Mouse (Mus musculus) gastrocnemius, adult 2 months (tissue): ENCODE measurements around the gene Lcn11. TPM values are rescaled to one million over a fixed set of nuclear protein-coding genes. Genes with fewer than 3 reads are reported as not detected.
"Not testable (repeated sequence)": the region's sequence is repeated elsewhere in the genome, so short reads cannot be mapped to it uniquely, and the experiment has no call there.

Experiments used
- DNase-seq: peaks from one replicate; pipeline ENCODE4 v3.0.0; 2022
- H3K27ac ChIP-seq: fragments of 200-600 bp; 2 replicates; pipeline ENCODE4 v1.8.1; 2022; ENCODE audit warnings: mild to moderate bottlenecking
- H3K4me3 ChIP-seq: fragments of 200-600 bp; 2 replicates; pipeline ENCODE4 v1.8.1; 2022; ENCODE audit warnings: mild to moderate bottlenecking, moderate library complexity
- CTCF ChIP-seq: fragments of 200-600 bp; IDR thresholded peaks from 2 replicates; pipeline ENCODE4 v1.8.1; 2022; ENCODE audit warnings: antibody characterized with exemption, mild to moderate bottlenecking, moderate library complexity
- intact Hi-C: fragments of 180-260 bp; cut with DNase I; formaldehyde crosslinking; loops from one replicate; pipeline ENCODE4 v1.15.1; 2025
- long read RNA-seq, 2 experiments: library from polyadenylated mRNA; stranded (forward); transcript quantifications; one replicate each; pipeline ENCODE4 v2.0.0; 2021
- total RNA-seq, 2 experiments: library from RNA; stranded (reverse); gene quantifications; 2 replicates each; pipeline ENCODE4 v1.2.3; 2021

Gene Lcn11
- total RNA-seq: not detected
- long read RNA-seq, experiment 1: 0 reads
- long read RNA-seq, experiment 2: 0 reads

GRCm38 (mm10) chr2:25776717-25777116, at the start of gene Lcn11:
Gene Lcn11, plus strand, starts transcription at chr2:25777017.
- Histone ChIP-seq H3K27ac (no peak within 1 kb of the TSS), H3K4me3 (no peak within 1 kb of the TSS)
- no peak for TF ChIP-seq CTCF
- intact Hi-C loops: no loop called here
- no peak for DNase-seq

DNA sequence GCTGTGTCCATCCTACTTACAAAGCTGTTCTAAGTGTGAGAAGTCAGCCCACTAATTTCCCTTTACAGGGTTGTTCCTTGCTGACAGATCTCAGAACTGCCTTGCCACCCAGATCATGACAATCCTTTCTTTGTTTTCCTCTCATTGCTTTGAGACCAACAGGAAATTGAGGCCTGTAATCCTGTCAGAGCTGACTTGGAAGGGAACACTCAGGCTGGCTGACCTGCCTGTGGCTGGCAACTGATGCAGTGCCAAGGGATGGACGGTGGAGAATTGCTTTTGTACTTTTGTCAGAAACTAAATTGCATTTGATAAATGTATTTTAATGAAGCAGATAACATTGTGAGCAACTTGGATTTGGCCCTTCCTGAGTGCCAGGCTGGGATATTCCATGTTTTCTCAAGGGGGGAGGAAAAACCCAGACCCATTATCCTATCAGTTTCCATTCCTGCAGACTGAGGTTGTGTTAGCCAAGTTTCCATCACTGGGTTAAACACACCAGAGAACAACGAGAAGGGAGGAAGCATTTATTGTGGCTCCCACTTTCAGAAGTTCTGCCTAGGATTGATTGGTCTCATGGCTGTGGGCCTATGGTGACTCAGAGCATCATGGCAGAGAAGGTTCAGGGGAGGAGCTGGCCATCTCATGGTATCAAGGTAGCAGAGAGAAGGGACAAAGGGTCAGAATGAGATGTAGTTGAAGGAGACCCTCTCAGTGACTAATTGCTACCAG, 43.5 kb upstream of the Lcn11 start:
- Histone ChIP-seq H3K4me3 (no peak overlapping the region), H3K27ac (no peak overlapping the region)
- DNase-seq: no peak
- intact Hi-C loops: no loop called here
- no peak for TF ChIP-seq CTCF

- intact Hi-C loops, DNase-seq, H3K27ac ChIP-seq, H3K4me3 ChIP-seq: not testable (repeated sequence)
Observed at GRCm38 (mm10) chr2:25736709-25737108, 40.1 kb upstream of the Lcn11 start, which contains the start of gene Obp2b. Gene Obp2b, plus strand, starts transcription at chr2:25737009.

DNA sequence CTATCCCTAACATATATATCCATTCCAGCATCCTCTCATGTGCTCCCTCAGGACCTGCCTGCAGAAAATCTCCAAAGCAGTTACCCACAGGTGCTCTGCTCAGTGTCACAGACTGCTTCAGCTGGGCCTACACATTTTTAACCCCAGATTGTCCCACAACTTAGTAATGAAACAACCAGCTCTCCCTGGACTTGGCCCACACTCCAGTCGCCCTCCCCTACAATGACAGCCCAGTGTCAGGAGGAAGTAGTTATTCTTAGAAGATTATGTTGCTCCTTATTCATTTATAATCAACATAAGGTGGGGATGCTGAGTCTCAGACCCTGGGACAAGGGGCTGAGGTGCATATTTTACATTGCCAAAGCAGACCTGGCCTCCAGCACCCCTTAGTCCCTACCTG, 35.1 kb upstream of the Lcn11 start:
- intact Hi-C loops: no loop called here
- H3K4me3 ChIP-seq: no peak overlapping the region

GRCm38 (mm10) chr2:25754201-25754600, 22.6 kb upstream of the Lcn11 start:
- H3K27ac ChIP-seq: no peak overlapping the region
- intact Hi-C loops: no loop called here
- no peak for TF ChIP-seq CTCF
- no peak overlapping the region for H3K4me3 ChIP-seq
- DNase-seq: no peak

More for the DNA sequence above, 35.1 kb upstream of the Lcn11 start:
- no peak overlapping the region for H3K27ac ChIP-seq
- no peak for TF ChIP-seq CTCF
- no peak for DNase-seq

DNA sequence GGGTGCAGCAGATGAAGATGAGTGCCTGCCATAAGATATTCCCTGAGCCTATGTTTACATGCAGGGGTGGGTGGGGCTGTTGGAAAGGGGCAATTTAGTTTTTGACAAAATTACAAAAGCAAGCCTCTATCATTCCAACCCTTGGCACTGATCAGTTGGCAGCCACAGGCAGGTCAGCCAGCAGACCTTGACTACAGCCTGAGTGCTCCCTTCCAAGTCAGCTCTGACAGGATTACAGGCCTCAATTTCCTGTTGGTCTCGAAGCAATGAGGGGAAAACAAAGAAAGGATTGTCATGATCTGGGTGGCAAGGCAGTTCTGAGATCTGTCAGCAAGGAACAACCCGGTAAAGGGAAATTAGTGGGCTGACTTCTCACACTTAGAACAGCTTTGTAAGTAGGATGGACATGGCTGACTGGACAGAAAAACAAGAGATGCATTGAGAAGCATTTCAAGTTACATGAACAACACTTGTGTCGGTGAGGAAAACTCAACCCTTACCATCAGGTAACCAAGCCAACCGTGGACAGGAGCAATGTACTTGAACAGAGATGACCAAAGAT, 18.7 kb upstream of the Lcn11 start:
- TF ChIP-seq CTCF: no peak
- no peak overlapping the region for H3K27ac ChIP-seq
- H3K4me3 ChIP-seq: no peak overlapping the region
- DNase-seq: no peak
- intact Hi-C loops: no loop called here

DNA sequence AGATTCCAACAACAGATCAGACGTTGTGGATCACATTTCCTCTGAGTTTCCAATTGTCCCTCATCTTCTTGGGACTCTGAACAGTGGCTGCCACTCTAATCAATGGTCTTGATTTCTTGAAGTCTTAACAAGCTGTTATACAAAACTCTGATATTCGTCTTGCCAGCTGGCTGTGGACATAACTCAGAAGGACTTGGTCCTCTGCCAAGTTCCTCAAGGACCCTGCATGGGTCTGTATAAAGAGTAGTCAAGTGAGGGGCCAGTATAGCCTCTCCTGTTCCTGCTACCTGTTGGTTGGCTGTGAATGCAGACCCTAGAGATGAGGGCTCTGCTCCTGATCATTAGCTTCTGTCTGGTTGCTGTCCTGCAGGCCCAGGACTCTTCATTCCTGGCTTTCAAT, 11.5 kb upstream of the Lcn11 start, which contains the start of gene Lcn3:
Gene Lcn3, plus strand, starts transcription at position 301 of the 400 bp plus-strand sequence.
- intact Hi-C loops: no loop called here
- no peak within 1 kb of the TSS for H3K27ac ChIP-seq
- H3K4me3 ChIP-seq: no peak within 1 kb of the TSS
- no peak for DNase-seq
- no peak for TF ChIP-seq CTCF

DNA sequence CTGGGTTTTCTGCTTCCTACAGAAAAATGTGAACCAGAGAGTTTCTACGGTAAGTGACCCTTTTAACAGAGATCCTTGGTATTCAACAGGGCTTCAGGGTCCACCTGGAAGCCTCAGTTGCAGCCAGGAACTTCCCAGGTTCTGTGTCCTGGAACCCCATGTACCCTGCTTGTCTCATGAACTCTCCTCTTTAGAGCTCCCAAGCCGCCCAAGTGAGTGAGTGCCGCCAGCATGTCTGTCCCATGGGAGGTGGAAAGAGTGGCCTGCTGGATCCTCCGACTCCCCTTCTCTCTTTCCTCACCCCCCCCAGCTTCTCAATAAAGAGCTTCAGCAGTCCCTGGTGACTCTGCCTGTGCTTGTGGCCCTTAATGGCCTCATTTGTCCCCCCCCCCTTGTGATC, 9.1 kb upstream of the Lcn11 start:
- DNase-seq: no peak
- Histone ChIP-seq H3K4me3 (no peak overlapping the region), H3K27ac (no peak overlapping the region)
- TF ChIP-seq CTCF: no peak
- intact Hi-C loops: no loop called here

DNA sequence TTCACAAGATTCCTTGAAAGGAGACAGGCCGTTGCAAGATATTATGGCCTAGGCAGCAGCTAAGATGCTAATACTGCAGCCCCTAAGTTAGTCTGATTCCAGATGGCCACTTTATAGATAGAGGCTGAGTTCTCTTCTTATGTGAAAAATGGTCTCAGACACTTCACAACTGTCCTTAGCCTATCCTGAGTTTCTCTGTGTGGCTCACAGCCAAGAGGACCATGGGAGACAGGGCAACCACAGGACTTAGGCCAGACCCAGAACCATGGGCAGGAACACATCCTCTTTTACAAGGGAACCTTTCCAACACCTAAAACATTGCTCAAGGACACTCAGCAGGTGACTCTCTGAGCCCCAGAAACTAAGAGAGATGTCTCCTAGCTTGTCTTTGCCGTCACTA, 3.3 kb upstream of the Lcn11 start:
- Histone ChIP-seq H3K27ac (no peak overlapping the region), H3K4me3 (no peak overlapping the region)
- no peak for TF ChIP-seq CTCF
- intact Hi-C loops: no loop called here
- no peak for DNase-seq

DNA sequence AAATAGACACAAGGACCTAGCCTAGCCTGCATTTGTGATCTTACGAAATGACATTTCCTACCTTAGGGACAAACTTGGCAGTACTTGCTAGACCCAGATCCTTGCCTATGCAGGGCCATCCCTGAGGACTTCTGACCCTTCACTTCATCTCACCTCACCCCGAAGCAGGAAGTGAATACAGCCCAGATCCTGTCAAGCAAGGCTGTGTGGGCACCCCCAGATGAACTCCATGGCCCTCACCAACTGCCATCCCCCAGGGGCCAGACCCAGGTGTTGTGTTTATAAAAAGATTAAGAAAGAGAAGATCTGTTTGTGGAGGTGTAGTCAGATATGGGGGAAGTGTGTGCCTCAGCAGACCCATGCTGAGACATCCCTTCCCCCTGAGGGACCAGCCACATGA, 2.2 kb upstream of the Lcn11 start:
- no peak overlapping the region for H3K4me3 ChIP-seq
- no peak overlapping the region for H3K27ac ChIP-seq
- intact Hi-C loops: no loop called here
- DNase-seq: no peak
- TF ChIP-seq CTCF: no peak

- H3K4me3 ChIP-seq: no peak overlapping the region
- DNase-seq: no peak
- no peak for TF ChIP-seq CTCF
- no peak overlapping the region for H3K27ac ChIP-seq
- intact Hi-C loops: no loop called here
Observed at GRCm38 (mm10) chr2:25775991-25776390, 826 bp upstream of the Lcn11 start.

DNA sequence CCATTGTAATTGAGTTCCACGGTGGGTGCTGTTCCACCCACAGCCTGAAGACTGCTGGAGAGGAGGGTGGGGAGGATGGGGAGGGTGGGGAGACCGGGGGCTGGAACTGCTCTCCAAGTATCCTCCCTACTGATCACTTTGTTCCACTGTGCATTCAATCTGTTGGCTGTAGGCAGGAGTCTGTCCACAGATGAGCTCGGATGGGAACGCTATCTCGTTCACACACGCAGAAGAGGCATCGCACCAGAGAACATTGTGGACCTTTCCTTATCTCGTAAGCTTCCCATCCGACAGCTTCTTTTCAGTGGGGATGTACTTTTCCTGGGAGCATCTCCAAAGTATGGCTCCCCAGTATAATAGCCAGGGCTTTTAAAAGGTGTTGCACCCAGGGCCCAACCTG, 2.3 kb downstream of the Lcn11 start:
- no peak for DNase-seq
- intact Hi-C loops: no loop called here
- TF ChIP-seq CTCF: no peak
- Histone ChIP-seq H3K4me3 (no peak overlapping the region), H3K27ac (no peak overlapping the region)

- no peak for DNase-seq
- Histone ChIP-seq H3K4me3 (no peak overlapping the region), H3K27ac (no peak overlapping the region)
- intact Hi-C loops: no loop called here
- no peak for TF ChIP-seq CTCF
Observed at GRCm38 (mm10) chr2:25780921-25781320, 4.1 kb downstream of the Lcn11 start.

- no peak for DNase-seq
- Histone ChIP-seq H3K4me3 (no peak within 1 kb of the TSS), H3K27ac (no peak within 1 kb of the TSS)
- intact Hi-C loops: no loop called here
- TF ChIP-seq CTCF: no peak
Observed at GRCm38 (mm10) chr2:25781957-25782356, 5.1 kb downstream of the Lcn11 start, which contains the start of gene Gm13539. Gene Gm13539, plus strand, starts transcription at chr2:25782257.
